ENCODE assay signal across 22 mouse cellular contexts in the genomic region with DNA sequence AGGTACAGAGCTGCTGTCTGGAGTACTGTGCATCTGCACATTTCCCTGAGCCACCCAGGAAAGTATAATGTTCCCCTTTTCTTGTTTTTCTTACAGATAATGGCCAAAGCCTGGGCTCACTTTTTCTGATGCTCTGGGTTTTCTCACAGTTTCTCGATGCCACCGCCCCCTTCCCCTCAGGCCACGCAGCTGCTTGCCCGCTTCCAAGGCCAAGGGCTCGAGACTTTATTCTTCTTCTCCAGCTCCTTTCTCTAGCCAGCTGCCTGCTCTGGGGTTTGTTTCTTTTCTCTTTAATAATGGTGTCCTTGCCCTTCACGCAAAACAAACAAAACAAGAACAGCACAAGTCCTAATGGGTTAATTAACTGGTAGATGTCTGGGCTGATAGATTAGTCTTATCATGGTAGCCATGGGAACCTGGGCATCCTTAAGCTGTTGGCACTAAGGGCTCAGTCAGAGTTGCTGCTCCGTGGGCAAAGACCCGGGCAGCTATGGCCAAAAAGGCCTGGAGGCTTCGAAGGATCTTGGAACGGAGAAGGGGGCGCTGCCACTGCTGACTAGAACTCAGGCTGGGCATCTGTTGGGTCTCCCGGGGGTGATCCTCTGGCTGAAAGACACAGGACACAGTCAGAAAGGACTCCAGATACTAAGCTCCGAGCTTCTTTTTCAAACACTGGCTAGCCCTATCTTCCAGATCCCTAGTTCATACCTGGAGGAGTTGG. TPM values are rescaled to one million over a fixed set of nuclear protein-coding genes. Genes with fewer than 3 reads are reported as not detected.
DNase-seq lines count a peak whose midpoint lies in the region; ATAC-seq and TF ChIP-seq lines count a peak whose summit lies in the region.
"Had no signal": no experiment of that assay in that cellular context is flagged by ENCODE, and none has a peak within 500 bp of the region (broad histone marks: within the 10 kb centered on the region; RNA-seq: fewer than 3 reads in every experiment).

No protein-coding gene starts in this region.

- no peaks in the 10 kb centered on the region for H3K9me3 ChIP-seq in embryonic facial prominence, embryonic 13.5 days
- H3K9me3 ChIP-seq in embryonic facial prominence, embryonic 10.5 days = no peaks in the 10 kb centered on the region
- H3K9me3 ChIP-seq in heart, embryonic 14.5 days (ENCODE audit: control insufficient read depth, low read length) = no peaks in the 10 kb centered on the region
- no peaks in the 10 kb centered on the region for H3K9me3 ChIP-seq in MEL (replicated peaks; ENCODE audit: insufficient read depth, low read length)
- H3K9me3 ChIP-seq: embryonic facial prominence, embryonic 12.5 days; liver, embryonic 13.5 days had no signal

- H3K27ac ChIP-seq in embryonic facial prominence, embryonic 13.5 days = no peak overlapping the region
- H3K27ac ChIP-seq in embryonic facial prominence, embryonic 10.5 days (replicated peaks) = no peak overlapping the region
- no peak overlapping the region for H3K27ac ChIP-seq in heart, embryonic 14.5 days (replicated peaks in 1 of 2; ENCODE audit: control insufficient read depth in 1 of 2, insufficient read depth in 1 of 2, low read depth in 2 of 2, low read length in 2 of 2)
- no peak overlapping the region for H3K27ac ChIP-seq in MEL (ENCODE audit: control insufficient read depth, low read depth, low read length)
- H3K27ac ChIP-seq: embryonic facial prominence, embryonic 12.5 days; liver, embryonic 13.5 days had no signal

- WGBS in embryonic facial prominence, embryonic 13.5 days = 72% methylated on average over 13 of the region's 13 CpGs
- 80% methylated on average over 13 of the region's 13 CpGs for WGBS in embryonic facial prominence, embryonic 10.5 days
- 74% methylated on average over 13 of the region's 13 CpGs for WGBS in heart, embryonic 14.5 days

- no peak for TF ChIP-seq POLR2A in MEL (IDR thresholded peaks at IDR 0.05; ENCODE audit: control insufficient read depth in 1 of 2, insufficient read depth in 1 of 2, low read depth in 1 of 2, low read length in 2 of 2, poor library complexity in 1 of 2)

- no peaks in the 10 kb centered on the region for H3K27me3 ChIP-seq in embryonic facial prominence, embryonic 13.5 days
- no peaks in the 10 kb centered on the region for H3K27me3 ChIP-seq in embryonic facial prominence, embryonic 10.5 days (replicated peaks; ENCODE audit: low read depth, poor library complexity, severe bottlenecking)
- no peaks in the 10 kb centered on the region for H3K27me3 ChIP-seq in heart, embryonic 14.5 days (ENCODE audit: control insufficient read depth, insufficient read depth, low read length)
- H3K27me3 ChIP-seq in MEL (ENCODE audit: control insufficient read depth in 1 of 2, insufficient read depth in 2 of 2, low read length in 2 of 2) = no peaks in the 10 kb centered on the region
- H3K27me3 ChIP-seq: embryonic facial prominence, embryonic 12.5 days; liver, embryonic 13.5 days had no signal

- TF ChIP-seq CTCF in MEL (IDR thresholded peaks at IDR 0.05 in 2 of 3, conservative IDR thresholded peaks at IDR 0.05 in 1 of 3; ENCODE audit: control insufficient read depth in 1 of 3, insufficient read depth in 1 of 3, low read depth in 2 of 3, low read length in 3 of 3, poor library complexity in 1 of 3, severe bottlenecking in 1 of 3) = no peak

- TF ChIP-seq EP300 in MEL (IDR thresholded peaks at IDR 0.05; ENCODE audit: low read depth in 1 of 2, low read length in 2 of 2) = no peak

- intact Hi-C loops in heart, postnatal 36 days (cut with DNase I) = no loop called here

- no peaks in the 10 kb centered on the region for H3K4me1 ChIP-seq in embryonic facial prominence, embryonic 13.5 days
- H3K4me1 ChIP-seq in embryonic facial prominence, embryonic 10.5 days = no peaks in the 10 kb centered on the region
- peaks cover 20 to 22% of the 10 kb centered on the region in 2 experiments for H3K4me1 ChIP-seq in heart, embryonic 14.5 days (ENCODE audit: control insufficient read depth in 2 of 2, insufficient read depth in 2 of 2, low read length in 2 of 2)
- H3K4me1 ChIP-seq in MEL (ENCODE audit: control insufficient read depth in 1 of 2, insufficient read depth in 2 of 2, low read length in 2 of 2) = peaks cover 0 to 24% of the 10 kb centered on the region in 2 experiments; a peak in 2 of 4 replicates
- H3K4me1 ChIP-seq: embryonic facial prominence, embryonic 12.5 days had no signal

- no peak for ATAC-seq in embryonic facial prominence, embryonic 13.5 days (ENCODE audit: insufficient number of reproducible peaks, insufficient read depth, low FRiP score, low TSS enrichment, low read depth)
- no peak for ATAC-seq in heart, embryonic 14.5 days (ENCODE audit: insufficient number of reproducible peaks, insufficient read depth, low FRiP score, low read depth)

- 0 out of 2 replicates have a peak overlapping the region, but pooled peaks have one; percentile 3 for H3K9ac ChIP-seq in embryonic facial prominence, embryonic 13.5 days
- H3K9ac ChIP-seq in heart, embryonic 14.5 days (ENCODE audit: low read length) = no peak overlapping the region; the same call in 1 of the 2 replicates
- H3K9ac ChIP-seq in MEL (ENCODE audit: control insufficient read depth, low read depth, low read length, poor library complexity, severe bottlenecking) = peak overlapping the region; percentile 20; the same call in 1 of the 2 replicates
- H3K9ac ChIP-seq: embryonic facial prominence, embryonic 12.5 days; liver, embryonic 13.5 days had no signal

- no peaks in the 10 kb centered on the region for H3K79me2 ChIP-seq in MEL (ENCODE audit: control insufficient read depth, insufficient read depth, low read length, poor library complexity)

- no peak for TF ChIP-seq RAD21 in MEL (IDR thresholded peaks at IDR 0.05; ENCODE audit: low read depth, low read length)

- no peak overlapping the region for H3K4me3 ChIP-seq in embryonic facial prominence, embryonic 13.5 days
- no peak overlapping the region for H3K4me3 ChIP-seq in embryonic facial prominence, embryonic 10.5 days
- no peak overlapping the region for H3K4me3 ChIP-seq in heart, embryonic 14.5 days (ENCODE audit: control insufficient read depth in 1 of 2, insufficient read depth in 1 of 2, low read depth in 1 of 2, low read length in 2 of 2)
- H3K4me3 ChIP-seq in MEL (ENCODE audit: control insufficient read depth in 1 of 2, insufficient read depth in 1 of 2, low read depth in 2 of 2, low read length in 2 of 2) = no peak overlapping the region
- H3K4me3 ChIP-seq: embryonic facial prominence, embryonic 12.5 days; liver, embryonic 13.5 days had no signal

- H3K4me2 ChIP-seq in embryonic facial prominence, embryonic 13.5 days = no peak overlapping the region
- H3K4me2 ChIP-seq in heart, embryonic 14.5 days (ENCODE audit: low read length) = peak overlapping the region; percentile 48
- H3K4me2 ChIP-seq: embryonic facial prominence, embryonic 12.5 days; liver, embryonic 13.5 days had no signal

- no peak for DNase-seq in embryonic facial prominence, embryonic 10.5 days (ENCODE audit: low spot score)
- no peak for DNase-seq in heart, postnatal 36 days
- peak; percentile 12 to 20 for DNase-seq in layer of hippocampus, postnatal 10 days (ENCODE audit: low spot score in 2 of 2)
- DNase-seq in layer of hippocampus, adult 11-12 months (ENCODE audit: low spot score) = no peak
- DNase-seq in MEL (ENCODE audit: low read depth, low spot score) = peak; percentile 44
- DNase-seq in yolk sac, embryonic 10.5 days (ENCODE audit: low spot score) = no peak
- DNase-seq: adrenal gland, adult 8-10 months; B cell, adult 2 months; gastrocnemius, postnatal 10 days; kidney, adult 8-10 months; kidney, postnatal 36 days; liver, embryonic 13.5 days; midbrain, embryonic 14.5 days had no signal

- peaks cover 15% of the 10 kb centered on the region for H3K36me3 ChIP-seq in embryonic facial prominence, embryonic 13.5 days
- H3K36me3 ChIP-seq in embryonic facial prominence, embryonic 10.5 days (replicated peaks) = peaks cover 15% of the 10 kb centered on the region
- peaks cover 15% of the 10 kb centered on the region for H3K36me3 ChIP-seq in heart, embryonic 14.5 days (ENCODE audit: control insufficient read depth, insufficient read depth, low read length)
- H3K36me3 ChIP-seq in MEL (ENCODE audit: control insufficient read depth in 1 of 2, insufficient read depth in 2 of 2, low read length in 2 of 2) = peaks cover 0 to 15% of the 10 kb centered on the region in 2 experiments; a peak in 2 of 4 replicates

RNA-seq across cellular contexts. Expression of gene Il23a, which starts 2.0 kb away (rescaled TPM):
- 0.23 and 0.25 TPM in 2 replicates for polyA plus RNA-seq in embryonic facial prominence, embryonic 13.5 days (2015; fragmentation: Nextera tagmentation; extraction: Ambion mirVana)
- polyA plus RNA-seq in embryonic facial prominence, embryonic 10.5 days (2016; fragmentation: Nextera tagmentation; extraction: Ambion mirVana) = 0.13 TPM in 1 of 2 replicates, not detected in the other
- polyA plus RNA-seq in heart, embryonic 14.5 days (2014; fragmentation: Nextera tagmentation; extraction: Ambion mirVana) = 3.3 and 4.3 TPM in 2 replicates
- total RNA-seq in heart, postnatal 36 days (2021) = not detected
- total RNA-seq in layer of hippocampus, postnatal 10 days (2021) = under 1 TPM in 1 of 2 experiments, not detected in 1; 0.85 TPM
- total RNA-seq in MEL (2012; rRNA removed) = 0.12 and 0.20 TPM in 2 replicates
- under 1 TPM in 1 of 2 experiments, not detected in 1; 0.29 TPM for polyA plus RNA-seq in MEL (2012; ENCODE audit: insufficient read depth in 1 of 2, insufficient read length in 2 of 2, low read depth in 1 of 2, low replicate concordance in 2 of 2, missing spikeins in 1 of 2)
- total RNA-seq: gastrocnemius, postnatal 10 days had no signal
- polyA plus RNA-seq: embryonic facial prominence, embryonic 12.5 days; liver, embryonic 13.5 days; midbrain, embryonic 14.5 days; neural tube, embryonic 11.5 days; urinary bladder, adult 2 months had no signal

RNA-seq across cellular contexts. Expression of gene Pan2, which starts 6.6 kb away (rescaled TPM):
- polyA plus RNA-seq in embryonic facial prominence, embryonic 13.5 days (2015; fragmentation: Nextera tagmentation; extraction: Ambion mirVana) = 31.8 and 32.3 TPM in 2 replicates
- 42.9 and 43.3 TPM in 2 replicates for polyA plus RNA-seq in embryonic facial prominence, embryonic 10.5 days (2016; fragmentation: Nextera tagmentation; extraction: Ambion mirVana)
- 28.8 and 29.6 TPM in 2 replicates for polyA plus RNA-seq in heart, embryonic 14.5 days (2014; fragmentation: Nextera tagmentation; extraction: Ambion mirVana)
- 1 to 10 TPM; 7.5 to 7.6 TPM for total RNA-seq in heart, postnatal 36 days (2021)
- total RNA-seq in layer of hippocampus, postnatal 10 days (2021) = 10 to 100 TPM; 15.5 to 15.8 TPM
- 6.8 and 7.9 TPM in 2 replicates for total RNA-seq in MEL (2012; rRNA removed)
- 10 to 100 TPM in 1 of 2 experiments, not detected in 1; 28.6 TPM for polyA plus RNA-seq in MEL (2012; ENCODE audit: insufficient read depth in 1 of 2, insufficient read length in 2 of 2, low read depth in 1 of 2, low replicate concordance in 2 of 2, missing spikeins in 1 of 2)

RNA-seq across cellular contexts. Expression of gene Cnpy2, which starts 25.7 kb away (rescaled TPM):
- polyA plus RNA-seq in embryonic facial prominence, embryonic 13.5 days (2015; fragmentation: Nextera tagmentation; extraction: Ambion mirVana) = 349 and 362 TPM in 2 replicates
- polyA plus RNA-seq in embryonic facial prominence, embryonic 10.5 days (2016; fragmentation: Nextera tagmentation; extraction: Ambion mirVana) = 273 and 305 TPM in 2 replicates
- 213 and 243 TPM in 2 replicates for polyA plus RNA-seq in heart, embryonic 14.5 days (2014; fragmentation: Nextera tagmentation; extraction: Ambion mirVana)
- 10 to 100 TPM; 65.4 to 67.3 TPM for total RNA-seq in heart, postnatal 36 days (2021)
- total RNA-seq in layer of hippocampus, postnatal 10 days (2021) = 10 to 100 TPM; 75.5 to 78.5 TPM
- 92.4 and 98.1 TPM in 2 replicates for total RNA-seq in MEL (2012; rRNA removed)
- polyA plus RNA-seq in MEL (2012; ENCODE audit: insufficient read depth in 1 of 2, insufficient read length in 2 of 2, low read depth in 1 of 2, low replicate concordance in 2 of 2, missing spikeins in 1 of 2) = 100 to 1,000 TPM in 1 of 2 experiments, not detected in 1; 107 TPM

RNA-seq across cellular contexts. Expression of gene Stat2, which starts 26.2 kb away (rescaled TPM):
- polyA plus RNA-seq in embryonic facial prominence, embryonic 13.5 days (2015; fragmentation: Nextera tagmentation; extraction: Ambion mirVana) = 15.7 and 19.0 TPM in 2 replicates
- 14.3 and 15.3 TPM in 2 replicates for polyA plus RNA-seq in embryonic facial prominence, embryonic 10.5 days (2016; fragmentation: Nextera tagmentation; extraction: Ambion mirVana)
- polyA plus RNA-seq in heart, embryonic 14.5 days (2014; fragmentation: Nextera tagmentation; extraction: Ambion mirVana) = 10.0 and 10.9 TPM in 2 replicates
- total RNA-seq in heart, postnatal 36 days (2021) = 10 to 100 TPM in 1 of 2 experiments, 1 to 10 TPM in 1; 8.4 to 15.4 TPM
- total RNA-seq in layer of hippocampus, postnatal 10 days (2021) = 10 to 100 TPM; 25.6 to 29.3 TPM
- 3.4 and 3.6 TPM in 2 replicates for total RNA-seq in MEL (2012; rRNA removed)
- 1 to 10 TPM in 1 of 2 experiments, not detected in 1; 6.6 TPM for polyA plus RNA-seq in MEL (2012; ENCODE audit: insufficient read depth in 1 of 2, insufficient read length in 2 of 2, low read depth in 1 of 2, low replicate concordance in 2 of 2, missing spikeins in 1 of 2)

RNA-seq across cellular contexts. Expression of gene Apof, which starts 28.1 kb away (rescaled TPM):
- polyA plus RNA-seq in embryonic facial prominence, embryonic 13.5 days (2015; fragmentation: Nextera tagmentation; extraction: Ambion mirVana) = 2.0 TPM in 1 of 2 replicates, not detected in the other
- 0.11 TPM in 1 of 2 replicates, not detected in the other for polyA plus RNA-seq in embryonic facial prominence, embryonic 10.5 days (2016; fragmentation: Nextera tagmentation; extraction: Ambion mirVana)
- polyA plus RNA-seq in heart, embryonic 14.5 days (2014; fragmentation: Nextera tagmentation; extraction: Ambion mirVana) = not detected in 2 replicates
- not detected for total RNA-seq in heart, postnatal 36 days (2021)
- not detected for total RNA-seq in layer of hippocampus, postnatal 10 days (2021)
- not detected in 2 replicates for total RNA-seq in MEL (2012; rRNA removed)
- polyA plus RNA-seq in MEL (2012; ENCODE audit: insufficient read depth in 1 of 2, insufficient read length in 2 of 2, low read depth in 1 of 2, low replicate concordance in 2 of 2, missing spikeins in 1 of 2) = not detected
- total RNA-seq: hematopoietic stem cell, adult 5-6 weeks; layer of hippocampus, postnatal 25 days; left cerebral cortex, postnatal 36 days; megakaryocyte progenitor cell, adult 5-6 weeks had no signal
- polyA plus RNA-seq: embryonic facial prominence, embryonic 12.5 days; midbrain, embryonic 14.5 days; neural tube, embryonic 11.5 days had no signal

Comparison
In these comparisons a context has a peak if more than half of its experiments do, and no peak if none do; other contexts are left out.
1. DNase-seq: peak in layer of hippocampus, postnatal 10 days (2 of 2) and MEL (single experiment); none in embryonic facial prominence, embryonic 10.5 days (single experiment), heart, postnatal 36 days (0 of 2), layer of hippocampus, adult 11-12 months (single experiment) and yolk sac, embryonic 10.5 days (single experiment).